Mouse (Mus musculus) midbrain, embryonic 11.5 days (tissue): Measurements from ENCODE around the gene Gstt1. TPM values are rescaled to one million over a fixed set of nuclear protein-coding genes. Genes with fewer than 3 reads are reported as not detected.

Source experiments
- ATAC-seq: fragments of 200-750 bp; cut with Nextera tagmentation; 2 replicates; pipeline ENCODE4 v1.8.0; 2017; ENCODE audit warnings: moderate TSS enrichment, moderate library complexity; ENCODE audit not compliant: low FRiP score
- DNase-seq: peaks from one replicate; pipeline ENCODE4 v3.0.0; 2015; ENCODE audit warnings: low spot score; ENCODE audit errors: missing footprints
- H3K27ac ChIP-seq: fragments of 300-500 bp; sonication (generic); 2 replicates; pipeline ENCODE4 v1.5.1; 2014; ENCODE audit warnings: low read depth, low read length
- H3K27me3 ChIP-seq: fragments of 300-500 bp; sonication (generic); 2 replicates; pipeline ENCODE4 v1.6.1; 2014; ENCODE audit warnings: mild to moderate bottlenecking, low read length, moderate library complexity, mixed read lengths; ENCODE audit not compliant: control insufficient read depth, insufficient read depth
- H3K36me3 ChIP-seq: fragments of 300-500 bp; sonication (generic); 2 replicates; pipeline ENCODE4 v1.6.1; 2014; ENCODE audit warnings: mild to moderate bottlenecking, low read length, moderate library complexity, mixed read lengths; ENCODE audit not compliant: control insufficient read depth, insufficient read depth
- H3K4me1 ChIP-seq: fragments of 300-500 bp; sonication (generic); 2 replicates; pipeline ENCODE4 v1.6.1; 2014; ENCODE audit warnings: low read length; ENCODE audit not compliant: control insufficient read depth, insufficient read depth
- H3K4me2 ChIP-seq: fragments of 300-500 bp; sonication (generic); 2 replicates; pipeline ENCODE4 v1.6.1; 2014; ENCODE audit warnings: mild to moderate bottlenecking, moderate library complexity
- H3K4me3 ChIP-seq: fragments of 300-500 bp; sonication (generic); 2 replicates; pipeline ENCODE4 v1.5.1; 2014; ENCODE audit warnings: low read depth, low read length
- H3K9ac ChIP-seq: fragments of 300-500 bp; sonication (generic); 2 replicates; pipeline ENCODE4 v1.6.1; 2014; ENCODE audit warnings: low read length
- H3K9me3 ChIP-seq: fragments of 300-500 bp; sonication (generic); 2 replicates; pipeline ENCODE4 v1.6.1; 2016; ENCODE audit warnings: low read length; ENCODE audit not compliant: control insufficient read depth
- WGBS: fragments of 180-500 bp; shearing (Covaris S2); extraction: QIAGEN DNeasy Blood & Tissue Kit; methylation state at CpG from one replicate; pipeline ENCODE4 v1.1.7; 2014; 5-methylcytosine and 5-hydroxymethylcytosine counted together
- polyA plus RNA-seq: library from polyadenylated mRNA; unstranded; fragments of >200 nt; fragmentation: Nextera tagmentation; extraction: Ambion mirVana; gene quantifications from 2 replicates; pipeline ENCODE4 v1.2.1, GENCODE M21; 2014

The Gstt1 gene
- polyA plus RNA-seq, 1 experiment from 2014 or later = 6.1 TPM

DNA sequence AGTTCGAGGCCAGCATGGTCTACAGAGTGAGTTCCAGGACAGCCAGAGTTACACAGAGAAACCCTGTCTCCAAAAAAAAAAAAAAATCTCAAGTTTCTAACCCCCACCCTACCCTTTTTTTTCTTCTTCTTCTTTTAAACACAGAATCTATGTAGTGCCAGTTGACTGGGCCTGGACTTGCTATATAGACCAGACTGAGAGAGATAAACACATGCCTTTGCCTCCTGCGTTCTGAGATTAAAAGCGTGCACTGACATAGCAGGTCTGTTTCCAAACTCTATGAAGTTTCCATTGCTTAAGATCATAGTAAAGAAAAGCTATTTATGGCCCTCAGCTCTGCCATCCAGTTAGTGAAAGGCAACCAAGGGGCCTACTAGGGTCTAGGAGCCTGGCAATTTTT, 36.0 kb downstream of the Gstt1 start:
- no peak overlapping the region for H3K4me2 ChIP-seq
- DNase-seq (peak; percentile 14), ATAC-seq (no peak)
- no peak overlapping the region for H3K9ac ChIP-seq
- WGBS = 91% methylated on average over 3 of the region's 3 CpGs
- peaks cover 2% of the 10 kb centered on the region; the same call in 1 of the 2 replicates for H3K36me3 ChIP-seq
- H3K27ac ChIP-seq = no peak overlapping the region
- no peaks in the 10 kb centered on the region; the same call in 1 of the 2 replicates for H3K9me3 ChIP-seq
- no peaks in the 10 kb centered on the region for H3K27me3 ChIP-seq
- H3K4me3 ChIP-seq = no peak overlapping the region
- H3K4me1 ChIP-seq = peaks cover 12% of the 10 kb centered on the region

DNA sequence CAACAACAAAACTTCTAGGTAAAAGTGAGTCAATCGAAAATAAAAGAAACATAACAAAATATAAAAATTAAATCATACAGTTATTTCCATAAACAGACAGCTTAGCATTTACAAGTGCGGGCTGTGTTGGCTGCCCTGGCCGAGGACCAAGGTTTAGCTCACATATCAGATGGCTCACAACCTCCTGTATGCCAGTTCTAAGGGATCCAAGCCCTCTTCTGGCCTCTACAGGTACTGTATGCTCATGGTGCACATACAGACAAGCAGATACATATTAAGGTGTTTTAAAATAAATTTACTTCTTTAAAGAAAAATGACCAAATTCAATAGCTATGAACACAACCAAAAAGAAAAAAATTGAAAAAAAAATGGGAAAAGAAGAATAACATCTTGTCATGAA, 38.1 kb downstream of the Gstt1 start:
- DNase-seq = no peak
- H3K27me3 ChIP-seq = no peaks in the 10 kb centered on the region
- no peak overlapping the region for H3K4me2 ChIP-seq
- peaks cover 2% of the 10 kb centered on the region; the same call in 1 of the 2 replicates for H3K36me3 ChIP-seq
- H3K4me3 ChIP-seq = no peak overlapping the region
- no peak for ATAC-seq
- WGBS = 97% methylated on average over 3 of the region's 3 CpGs
- no peak overlapping the region for H3K9ac ChIP-seq
- H3K9me3 ChIP-seq = no peaks in the 10 kb centered on the region; the same call in 1 of the 2 replicates
- peaks cover 12% of the 10 kb centered on the region for H3K4me1 ChIP-seq
- H3K27ac ChIP-seq = no peak overlapping the region

DNA sequence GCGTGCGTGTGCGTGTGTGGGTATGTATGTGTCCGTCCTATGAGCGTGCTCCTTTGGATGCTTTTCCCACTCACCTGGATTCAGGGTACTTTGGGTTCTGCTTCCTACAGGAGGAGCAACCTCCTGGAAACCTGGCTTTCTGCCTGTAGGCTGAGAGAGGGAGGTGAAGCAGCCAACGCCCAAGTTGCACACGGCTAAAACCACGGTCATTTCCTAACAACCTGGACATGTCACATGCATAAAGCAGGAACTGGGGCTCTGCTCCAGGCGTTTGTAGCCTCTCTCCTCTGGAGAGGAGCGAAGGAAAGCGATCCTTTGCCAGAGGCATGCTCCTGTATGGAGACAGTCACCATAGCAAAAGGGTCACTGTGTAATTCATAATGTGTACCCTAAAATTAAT, 41.7 kb downstream of the Gstt1 start:
- no peaks in the 10 kb centered on the region; the same call in 1 of the 2 replicates for H3K9me3 ChIP-seq
- no peaks in the 10 kb centered on the region for H3K27me3 ChIP-seq
- no peak overlapping the region for H3K4me2 ChIP-seq
- H3K9ac ChIP-seq = no peak overlapping the region
- H3K4me1 ChIP-seq = no peaks in the 10 kb centered on the region
- H3K27ac ChIP-seq = no peak overlapping the region
- no peak for ATAC-seq
- H3K36me3 ChIP-seq = peaks cover 14% of the 10 kb centered on the region; the same call in 1 of the 2 replicates
- WGBS = 96% methylated on average over 11 of the region's 11 CpGs
- H3K4me3 ChIP-seq = no peak overlapping the region
- DNase-seq = no peak

DNA sequence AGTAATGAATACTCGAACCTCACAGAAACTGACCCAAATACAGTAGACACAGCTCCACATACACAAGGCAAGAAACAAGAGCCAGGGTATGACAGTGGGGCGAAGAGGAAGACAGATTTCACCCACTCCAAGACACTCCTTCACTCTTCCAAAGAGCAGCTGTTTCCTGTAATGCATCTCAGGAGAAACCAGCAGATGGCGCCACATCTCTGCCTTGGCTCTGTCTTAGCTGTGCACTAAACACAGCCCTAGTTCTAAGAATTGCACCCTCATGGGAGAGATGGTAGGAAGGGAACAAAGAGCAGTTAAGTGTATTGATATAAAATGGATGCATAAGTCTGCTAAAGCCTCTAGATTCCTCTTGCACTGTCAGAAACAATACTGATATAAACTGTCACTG, 54.4 kb downstream of the Gstt1 start:
- no peak overlapping the region for H3K27ac ChIP-seq
- H3K9me3 ChIP-seq = no peaks in the 10 kb centered on the region
- DNase-seq = peak; percentile 98
- H3K27me3 ChIP-seq = no peaks in the 10 kb centered on the region
- peaks cover 29% of the 10 kb centered on the region for H3K36me3 ChIP-seq
- no peak overlapping the region for H3K4me2 ChIP-seq
- H3K4me3 ChIP-seq = no peak overlapping the region
- ATAC-seq = peak; percentile 83
- no peak overlapping the region for H3K9ac ChIP-seq
- H3K4me1 ChIP-seq = no peaks in the 10 kb centered on the region
- 45% methylated on average over 3 of the region's 3 CpGs for WGBS

DNA sequence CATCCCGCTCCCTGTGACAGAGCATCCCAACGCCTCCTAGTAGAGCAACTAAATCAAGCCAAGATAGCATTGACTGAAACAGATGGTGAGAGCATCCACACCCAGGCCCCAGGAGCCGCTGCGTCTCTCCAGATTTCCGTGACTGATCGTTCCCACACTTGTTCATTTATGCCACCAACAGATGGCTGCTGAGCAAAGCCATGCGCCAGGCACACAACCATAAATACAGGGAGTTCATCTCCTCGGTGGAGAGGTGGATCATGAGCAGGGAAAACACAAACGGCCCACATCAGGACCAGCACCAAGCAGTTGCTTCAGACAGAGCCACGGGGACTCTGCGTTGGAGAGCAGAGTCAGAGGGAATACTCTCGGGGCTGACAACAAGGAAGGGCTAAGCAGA, 55.0 kb downstream of the Gstt1 start:
- peaks cover 26% of the 10 kb centered on the region for H3K36me3 ChIP-seq
- H3K4me1 ChIP-seq = no peaks in the 10 kb centered on the region
- 92% methylated on average over 12 of the region's 12 CpGs for WGBS
- H3K27me3 ChIP-seq = no peaks in the 10 kb centered on the region
- H3K4me3 ChIP-seq = no peak overlapping the region
- H3K27ac ChIP-seq = no peak overlapping the region
- no peak overlapping the region for H3K4me2 ChIP-seq
- no peak overlapping the region for H3K9ac ChIP-seq
- no peak for ATAC-seq
- H3K9me3 ChIP-seq = no peaks in the 10 kb centered on the region
- DNase-seq = no peak

DNA sequence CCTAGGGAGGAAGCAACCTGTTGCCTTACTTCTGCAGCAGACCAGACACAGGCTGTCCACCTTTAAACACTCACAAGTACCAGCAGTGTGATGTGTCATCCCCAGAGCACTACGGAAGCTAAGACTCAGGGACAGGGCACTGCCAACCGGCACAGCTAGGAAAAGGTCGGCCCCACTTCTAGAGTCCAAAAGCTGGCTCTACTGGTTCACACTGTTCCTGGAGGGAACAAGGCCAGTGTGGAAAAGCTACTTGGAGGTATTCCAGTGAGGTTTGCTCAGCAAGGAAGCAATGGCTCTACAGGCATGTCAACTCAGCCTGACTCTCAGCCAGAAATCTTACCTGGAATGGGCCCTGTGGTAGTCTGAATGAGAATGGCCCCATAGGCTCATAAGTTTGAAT, 57.5 kb downstream of the Gstt1 start:
- Histone ChIP-seq H3K27ac (no peak overlapping the region), H3K9me3 (no peaks in the 10 kb centered on the region), H3K4me2 (no peak overlapping the region), H3K36me3 (peaks cover 35% of the 10 kb centered on the region), H3K27me3 (no peaks in the 10 kb centered on the region), H3K4me1 (no peaks in the 10 kb centered on the region), H3K9ac (no peak overlapping the region), H3K4me3 (no peak overlapping the region)
- 86% methylated on average over 3 of the region's 3 CpGs for whole genome bisulfite sequencing
- no peak for ATAC-seq
- no peak for DNase-seq

Other genes starting within 250 kb of the Gstt1 start
- gene Lrrc75b, start 238.3 kb downstream of the Gstt1 start, polyA plus RNA-seq = 3.3 and 4.1 TPM in 2 replicates
- 1.5 and 2.1 TPM in 2 replicates for gene Ggt1, start 237.0 kb downstream of the Gstt1 start, polyA plus RNA-seq
- gene Ggt5, start 209.2 kb downstream of the Gstt1 start, polyA plus RNA-seq = 0.25 and 0.29 TPM in 2 replicates
- 1.2 and 1.6 TPM in 2 replicates for gene Susd2, start 154.6 kb downstream of the Gstt1 start, polyA plus RNA-seq
- 28.7 and 31.6 TPM in 2 replicates for gene Cabin1, start 34.2 kb downstream of the Gstt1 start, polyA plus RNA-seq
- 89.8 and 94.7 TPM in 2 replicates for gene Ddt, start 25.2 kb downstream of the Gstt1 start, polyA plus RNA-seq
- not detected in 2 replicates for gene Gm20441, start 17.6 kb downstream of the Gstt1 start, polyA plus RNA-seq
- 1.0 and 1.2 TPM in 2 replicates for gene Gstt3, start 17.2 kb downstream of the Gstt1 start, polyA plus RNA-seq
- not detected in 2 replicates for gene Gstt4, start 24.0 kb upstream of the Gstt1 start, polyA plus RNA-seq
- gene Gstt2, start 38.8 kb upstream of the Gstt1 start, polyA plus RNA-seq = 6.3 and 8.4 TPM in 2 replicates
- gene Mif, start 61.7 kb upstream of the Gstt1 start, polyA plus RNA-seq = 1,631 and 1,834 TPM in 2 replicates
- gene Derl3, start 94.8 kb upstream of the Gstt1 start, polyA plus RNA-seq = 0.62 and 1.6 TPM in 2 replicates
- gene Smarcb1, start 123.0 kb upstream of the Gstt1 start, polyA plus RNA-seq = 268 and 274 TPM in 2 replicates
- 5.5 and 6.4 TPM in 2 replicates for gene Chchd10, start 134.5 kb upstream of the Gstt1 start, polyA plus RNA-seq
- gene Mmp11, start 137.9 kb upstream of the Gstt1 start, polyA plus RNA-seq = 33.6 and 34.6 TPM in 2 replicates
- 0.48 and 1.5 TPM in 2 replicates for gene Gm867, start 142.1 kb upstream of the Gstt1 start, polyA plus RNA-seq
- 0.47 and 0.70 TPM in 2 replicates for gene Vpreb3, start 144.5 kb upstream of the Gstt1 start, polyA plus RNA-seq
- 0.06 and 0.11 TPM in 2 replicates for gene Gm5134, start 155.9 kb upstream of the Gstt1 start, polyA plus RNA-seq
- gene Zfp280b, start 234.1 kb upstream of the Gstt1 start, polyA plus RNA-seq = 33.2 and 34.3 TPM in 2 replicates